Mouse (Mus musculus) small intestine, adult 2 months (tissue): ENCODE results near the gene Fsip1.

ENCODE experiments used
- CTCF ChIP-seq: fragments of 200-500 bp; IDR thresholded peaks from 2 replicates; pipeline ENCODE4 v1.5.1; 2012; ENCODE audit warnings: low read depth, mild to moderate bottlenecking, control low read depth, inconsistent platforms, low read length, moderate library complexity, mixed read lengths; ENCODE audit not compliant: insufficient replicate concordance, insufficient read length; ENCODE audit errors: extremely low read depth
- POLR2A ChIP-seq: fragments of 200-500 bp; IDR thresholded peaks from 2 replicates; pipeline ENCODE4 v1.6.1; 2012; ENCODE audit warnings: low read depth, mild to moderate bottlenecking, control low read depth, inconsistent platforms, low read length, moderate library complexity

DNA sequence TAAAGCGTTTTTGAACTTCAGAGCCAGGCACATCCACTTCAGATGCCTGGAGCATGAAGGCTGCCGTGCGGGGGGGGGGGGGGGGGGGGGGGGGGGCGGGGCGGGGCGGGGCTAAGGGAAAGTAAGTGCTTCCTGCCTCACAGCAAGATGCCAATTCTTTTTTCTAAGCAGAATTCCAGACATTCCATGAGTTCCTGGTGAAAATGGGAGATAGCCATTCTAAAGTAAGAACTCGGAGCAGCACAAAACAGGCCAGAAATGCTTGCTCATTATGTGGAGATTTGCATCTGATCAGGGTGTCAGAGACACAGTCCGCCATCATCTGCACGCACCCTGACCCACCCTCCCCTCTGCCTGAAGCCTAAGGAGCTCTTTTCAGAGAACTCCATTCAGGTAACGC is 77.3 kb downstream of the Fsip1 start:
- no peak for TF ChIP-seq CTCF
- no peak for TF ChIP-seq POLR2A
